Mouse (Mus musculus): ENCODE results near the gene Skida1.

Gene Skida1

GRCm38 (mm10) chr2:18055016-18055928 is 6.4 kb upstream of the Skida1 start, which contains the start of gene Mllt10:
TSS of gene Mllt10 (plus strand) at chr2:18055237.
- no peak for DNase-seq (ENCODE audit: low spot score)

GRCm38 (mm10) chr2:18053951-18054530 is 5.2 kb upstream of the Skida1 start:
- no peak for DNase-seq (ENCODE audit: low spot score)

- no peak for DNase-seq (ENCODE audit: low spot score)
These were observed 4.5 kb upstream of the Skida1 start for GRCm38 (mm10) chr2:18053243-18053950.

GRCm38 (mm10) chr2:18052581-18052980 is 3.7 kb upstream of the Skida1 start:
- no peak for DNase-seq (ENCODE audit: low spot score)

GRCm38 (mm10) chr2:18051831-18052170 is 3.0 kb upstream of the Skida1 start:
- no peak for DNase-seq (ENCODE audit: low spot score)

- no peak for DNase-seq (ENCODE audit: low spot score)
These were observed 2.4 kb upstream of the Skida1 start for GRCm38 (mm10) chr2:18051026-18051830.

- DNase-seq (ENCODE audit: low spot score) = no peak
These were observed 1.7 kb upstream of the Skida1 start for GRCm38 (mm10) chr2:18050541-18050985.

- DNase-seq (ENCODE audit: low spot score) = no peak
These were observed 1.2 kb upstream of the Skida1 start for GRCm38 (mm10) chr2:18050018-18050417.

GRCm38 (mm10) chr2:18049279-18049821 is 499 bp upstream of the Skida1 start:
- DNase-seq (ENCODE audit: low spot score) = no peak

GRCm38 (mm10) chr2:18047646-18048452 is 1.0 kb downstream of the Skida1 start:
- no peak for DNase-seq (ENCODE audit: low spot score)

- DNase-seq (ENCODE audit: low spot score) = no peak
These were observed 1.8 kb downstream of the Skida1 start for GRCm38 (mm10) chr2:18046758-18047645.

GRCm38 (mm10) chr2:18046186-18046585 is 2.7 kb downstream of the Skida1 start:
- no peak for DNase-seq (ENCODE audit: low spot score)

- no peak for DNase-seq (ENCODE audit: low spot score)
These were observed 3.1 kb downstream of the Skida1 start for GRCm38 (mm10) chr2:18045781-18046181.

GRCm38 (mm10) chr2:18045143-18045780 is 3.6 kb downstream of the Skida1 start:
- no peak for DNase-seq (ENCODE audit: low spot score)

GRCm38 (mm10) chr2:18041199-18041885 is 7.5 kb downstream of the Skida1 start:
- DNase-seq (ENCODE audit: low spot score) = no peak

- DNase-seq (ENCODE audit: low spot score) = no peak
These were observed 8.3 kb downstream of the Skida1 start for GRCm38 (mm10) chr2:18040347-18041160.

GRCm38 (mm10) chr2:18039566-18040290 is 9.1 kb downstream of the Skida1 start:
- no peak for DNase-seq (ENCODE audit: low spot score)
